Mouse (Mus musculus) CD4-positive naive resting alpha-beta T cell, adult 76 days (primary cell): ENCODE results near the gene Gpr89. TPM values are rescaled to one million over a fixed set of nuclear protein-coding genes. Genes with fewer than 3 reads are reported as not detected.

Source experiments
- total RNA-seq: library from RNA; stranded (reverse); gene quantifications from one replicate; pipeline ENCODE4 v1.2.4, GENCODE M21; 2023

Gene Gpr89
- total RNA-seq = 23.9 TPM

DNA sequence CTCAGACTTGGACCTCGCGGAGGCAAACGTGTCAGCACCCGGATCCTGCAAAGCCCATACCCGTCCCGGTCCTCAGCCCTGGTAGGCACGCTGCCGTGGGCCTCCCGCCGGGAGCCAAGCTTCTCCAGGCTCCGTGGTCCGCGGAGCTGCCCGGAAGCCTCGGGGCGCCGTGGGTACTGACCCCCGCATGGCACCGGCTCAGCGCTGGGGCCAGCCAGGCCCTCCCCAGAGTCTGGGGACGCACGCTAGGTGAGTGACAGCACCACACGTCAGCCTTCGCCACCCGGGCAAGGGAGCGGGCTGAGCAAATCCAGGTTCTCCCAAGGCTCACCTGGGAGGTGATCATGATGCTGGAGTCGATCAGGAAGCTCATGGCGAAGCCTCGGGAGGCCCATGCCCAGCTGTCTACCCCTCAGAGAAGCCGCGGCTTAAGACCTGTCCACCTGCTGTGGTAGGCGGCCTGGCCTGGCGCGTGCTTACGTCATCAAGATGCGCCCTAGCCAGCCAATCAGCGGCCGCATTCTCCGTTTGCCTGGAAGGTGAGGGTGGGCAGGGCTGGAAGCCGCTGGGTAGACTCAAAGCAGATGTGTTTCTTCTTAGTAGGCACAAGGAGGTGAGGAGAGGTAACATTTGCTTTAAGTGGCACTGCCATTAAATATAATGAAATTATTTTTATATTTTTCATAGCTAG is at the start of gene Gpr89:
Gene Gpr89, minus strand, starts transcription at position 496 of the 691 bp plus-strand sequence.

DNA sequence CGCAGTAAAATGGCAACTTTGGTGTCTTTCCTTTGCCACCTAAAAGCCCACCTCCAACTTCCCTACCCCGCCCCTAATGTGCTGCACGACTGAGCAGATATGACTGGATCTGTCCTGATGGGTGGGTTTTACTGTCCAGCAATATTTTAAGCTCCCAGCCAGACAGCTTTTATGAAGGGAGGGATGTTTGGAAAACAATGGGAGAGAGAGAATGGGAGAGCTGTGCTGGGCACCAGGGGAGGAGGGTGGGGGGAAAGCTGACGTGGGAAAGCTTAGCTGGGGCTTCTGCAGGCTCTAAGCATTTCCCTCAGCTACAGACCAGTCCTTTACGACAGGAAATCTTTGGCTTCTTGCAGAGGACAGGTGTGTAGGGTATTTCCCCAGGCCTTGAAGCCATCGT is 20.8 kb upstream of the Gpr89 start, which contains the start of gene Gja8:
Gene Gja8, minus strand, starts transcription at position 101 of the 400 bp plus-strand sequence.

DNA sequence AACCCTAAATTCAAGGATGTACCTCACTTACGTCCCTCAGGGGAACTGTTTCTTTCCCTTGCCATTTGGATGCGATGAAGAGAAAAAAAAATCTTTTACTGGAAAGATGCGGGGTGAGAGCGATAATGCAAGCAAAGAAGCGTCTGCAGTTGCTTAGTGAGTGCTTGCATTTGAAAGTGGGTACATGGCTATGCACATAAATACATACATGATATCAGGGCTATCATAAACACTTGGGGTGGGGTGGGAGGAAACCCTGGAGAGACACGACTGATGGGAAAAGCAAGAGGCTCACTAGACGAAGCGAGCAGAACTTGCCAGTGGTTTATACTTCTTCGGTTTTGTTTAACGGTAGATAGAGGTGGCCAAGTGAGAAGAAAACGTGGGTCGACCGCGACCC is 753 bp downstream of the Gpr89 start, which contains the start of gene Gja5:
Gene Gja5, plus strand, starts transcription at position 301 of the 400 bp plus-strand sequence.

DNA sequence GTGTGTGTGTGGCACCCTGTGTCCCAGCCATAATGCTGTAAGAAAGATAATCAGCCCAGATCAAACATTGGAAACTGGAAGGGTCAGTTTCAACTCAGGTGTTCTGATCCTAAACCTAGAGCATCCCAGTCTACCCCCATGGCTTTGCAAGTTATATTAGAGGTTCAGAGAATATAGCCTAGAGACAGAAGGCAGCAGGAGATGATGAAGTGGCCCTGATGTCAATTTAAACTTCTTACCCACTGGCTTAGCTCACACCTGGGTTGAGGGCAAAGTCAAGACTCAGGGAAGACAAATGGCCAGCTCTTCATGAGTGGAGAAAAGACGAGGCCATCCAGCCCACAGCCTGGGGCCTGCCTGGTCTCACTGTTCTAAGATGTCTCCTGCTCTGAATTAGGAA is 76.2 kb downstream of the Gpr89 start, which contains the start of the genes Pdzk1 and Cd160:
Gene Pdzk1, plus strand, starts transcription at position 301 of the 400 bp plus-strand sequence.
Gene Cd160, minus strand, starts transcription at position 368 of the 400 bp plus-strand sequence.

Other genes starting within 250 kb of the Gpr89 start
- not detected for gene Ankrd35, start 235.2 kb downstream of the Gpr89 start, total RNA-seq
- gene Pias3, start 209.0 kb downstream of the Gpr89 start, total RNA-seq = 14.2 TPM
- 0.97 TPM for gene Nudt17, start 196.8 kb downstream of the Gpr89 start, total RNA-seq
- 58.2 TPM for gene Polr3c, start 177.7 kb downstream of the Gpr89 start, total RNA-seq
- 48.9 TPM for gene Rnf115, start 177.7 kb downstream of the Gpr89 start, total RNA-seq
- gene Pdzk1, start 76.1 kb downstream of the Gpr89 start, total RNA-seq = not detected
- gene Cd160, start 76.0 kb downstream of the Gpr89 start, total RNA-seq = 2.1 TPM
- gene Gja5, start 653 bp downstream of the Gpr89 start, total RNA-seq = not detected
- gene Gja8, start 20.7 kb upstream of the Gpr89 start, total RNA-seq = not detected